Mouse (Mus musculus) liver, adult 2 months (tissue): ENCODE results near the gene Mrps14.

Experiments
- CTCF ChIP-seq: fragments of 200-500 bp; IDR thresholded peaks from 2 replicates; pipeline ENCODE4 v1.5.1; 2011; ENCODE audit warnings: low read depth, low read length, control low read depth
- POLR2A ChIP-seq: fragments of 200-500 bp; IDR thresholded peaks from 2 replicates; pipeline ENCODE4 v1.6.1; 2011; ENCODE audit warnings: low read length, control low read depth; ENCODE audit not compliant: insufficient read depth; ENCODE audit errors: extremely low read depth

- no peak for TF ChIP-seq POLR2A
- TF ChIP-seq CTCF: no peak
Observed at GRCm38 (mm10) chr1:160227196-160227595, 32.2 kb downstream of the Mrps14 start.
